Mouse (Mus musculus) embryonic facial prominence, embryonic 11.5 days (tissue): ENCODE results near the gene Galnt15. TPM values are rescaled to one million over a fixed set of nuclear protein-coding genes. Genes with fewer than 3 reads are reported as not detected.

Experiments
- ATAC-seq: fragments of 200-750 bp; cut with Nextera tagmentation; replicated peaks from 2 replicates; pipeline ENCODE4 v1.8.0; 2017; ENCODE audit warnings: low read depth; ENCODE audit not compliant: insufficient number of reproducible peaks, low FRiP score, low TSS enrichment
- DNase-seq: peaks from one replicate; pipeline ENCODE4 v3.0.0-alpha.2; 2015; ENCODE audit warnings: low spot score
- H3K27ac ChIP-seq: fragments of 300-500 bp; sonication (generic); replicated peaks from 2 replicates; pipeline ENCODE4 v1.5.1; 2014; ENCODE audit warnings: mild to moderate bottlenecking, low read depth, low read length, control low read depth
- H3K27me3 ChIP-seq: fragments of 300-500 bp; sonication (generic); 2 replicates; pipeline ENCODE4 v1.6.1; 2014; ENCODE audit warnings: mild to moderate bottlenecking, low read length, moderate library complexity, mixed read lengths; ENCODE audit not compliant: control insufficient read depth, insufficient read depth
- H3K36me3 ChIP-seq: fragments of 300-500 bp; sonication (generic); replicated peaks from 2 replicates; pipeline ENCODE4 v1.6.1; 2014; ENCODE audit warnings: low read depth, mild to moderate bottlenecking, low read length, moderate library complexity, mixed read lengths; ENCODE audit not compliant: control insufficient read depth, insufficient read depth
- H3K4me1 ChIP-seq: fragments of 300-500 bp; sonication (generic); 2 replicates; pipeline ENCODE4 v1.6.1; 2014; ENCODE audit warnings: low read length, mixed read lengths; ENCODE audit not compliant: control insufficient read depth, insufficient read depth
- H3K4me2 ChIP-seq: fragments of 300-500 bp; sonication (generic); 2 replicates; pipeline ENCODE4 v1.6.1; 2014; ENCODE audit warnings: low read depth, mild to moderate bottlenecking, control low read depth, low read length, moderate library complexity
- H3K4me3 ChIP-seq: fragments of 300-500 bp; sonication (generic); 2 replicates; pipeline ENCODE4 v1.5.1; 2014; ENCODE audit warnings: low read depth, low read length, control low read depth
- H3K9ac ChIP-seq: fragments of 300-500 bp; sonication (generic); replicated peaks from 2 replicates; pipeline ENCODE4 v1.6.1; 2014; ENCODE audit warnings: mild to moderate bottlenecking, control low read depth, low read length
- H3K9me3 ChIP-seq: fragments of 300-500 bp; sonication (generic); replicated peaks from 2 replicates; pipeline ENCODE4 v1.6.1; 2016; ENCODE audit warnings: mild to moderate bottlenecking, low read length, inconsistent platforms, mixed read lengths; ENCODE audit not compliant: control insufficient read depth
- WGBS: fragments of 180-500 bp; shearing (Covaris S2); extraction: QIAGEN DNeasy Blood & Tissue Kit; methylation state at CpG from one replicate; pipeline ENCODE4 v1.1.7; 2014; 5-methylcytosine and 5-hydroxymethylcytosine counted together
- polyA plus RNA-seq: library from polyadenylated mRNA; unstranded; fragments of >200 nt; fragmentation: Nextera tagmentation; extraction: Ambion mirVana; gene quantifications from 2 replicates; pipeline ENCODE4 v1.2.1, GENCODE M21; 2014

Gene Galnt15
- polyA plus RNA-seq, 1 experiment from 2014 or later: 0.20 TPM

DNA sequence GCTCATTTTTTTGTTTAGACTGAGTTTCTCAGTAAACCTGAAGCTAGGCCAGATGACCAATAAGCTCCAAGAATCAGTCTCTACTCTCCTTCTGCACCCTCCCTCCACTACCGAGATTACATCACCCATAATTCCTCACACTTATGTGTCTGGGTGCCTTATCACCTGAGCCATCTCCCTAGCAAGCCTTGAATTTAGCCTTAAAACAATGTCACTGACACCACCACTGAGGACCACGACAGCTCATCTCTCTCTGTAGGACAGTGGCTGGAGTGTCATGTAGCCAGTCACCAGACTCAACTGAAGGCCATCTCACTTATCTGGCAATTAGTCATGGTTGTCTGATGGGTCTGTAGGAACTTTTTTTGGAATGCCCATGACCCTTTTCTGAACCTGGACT lies 19.1 kb upstream of the Galnt15 start:
- no peak overlapping the region for H3K4me2 ChIP-seq
- no peak overlapping the region for H3K9ac ChIP-seq
- no peak overlapping the region for H3K27ac ChIP-seq
- WGBS: 91% methylated on average over 2 of the region's 2 CpGs
- no peaks in the 10 kb centered on the region for H3K36me3 ChIP-seq
- ATAC-seq: no peak
- no peak overlapping the region for H3K4me3 ChIP-seq
- no peaks in the 10 kb centered on the region for H3K9me3 ChIP-seq
- no peaks in the 10 kb centered on the region for H3K4me1 ChIP-seq
- H3K27me3 ChIP-seq: no peaks in the 10 kb centered on the region
- no peak for DNase-seq

DNA sequence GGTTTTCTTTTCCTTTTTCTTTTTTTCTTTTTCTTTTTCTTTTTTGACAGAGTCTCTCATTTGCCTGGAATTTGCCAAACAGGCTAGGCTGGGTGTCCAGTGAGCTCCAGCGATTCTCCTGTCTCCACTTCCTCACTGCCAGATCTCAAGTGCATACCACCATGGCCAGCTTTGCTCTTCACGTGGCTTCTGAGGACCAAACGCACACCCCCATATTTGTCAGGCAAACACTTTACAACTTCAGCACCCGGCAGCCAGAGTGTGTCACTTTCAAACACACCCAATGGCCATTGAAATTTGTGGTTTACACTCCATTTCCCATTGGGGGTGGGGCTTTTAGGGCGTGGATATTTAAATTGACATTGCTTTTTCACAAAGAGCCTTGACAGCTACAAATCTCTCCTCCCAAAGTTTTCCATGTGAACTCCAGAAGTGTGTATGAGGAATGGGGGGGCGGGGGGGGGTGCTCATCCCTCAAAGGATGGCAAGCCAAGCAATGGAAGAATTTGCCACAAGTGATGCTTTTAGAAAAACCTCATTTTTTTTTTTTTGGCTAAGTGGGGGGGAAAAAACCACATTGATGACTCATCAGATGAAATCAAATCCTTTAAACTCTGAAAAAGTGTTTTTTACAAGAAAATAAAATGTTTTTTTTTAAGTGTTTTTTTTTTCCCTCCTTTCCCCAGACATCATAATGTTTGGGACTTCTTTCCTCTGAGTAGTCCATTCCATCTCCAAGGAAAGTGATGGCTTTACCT lies 17.1 kb upstream of the Galnt15 start:
- no peak overlapping the region for H3K4me2 ChIP-seq
- no peak for ATAC-seq
- WGBS: 76% methylated on average over 6 of the region's 6 CpGs

DNA sequence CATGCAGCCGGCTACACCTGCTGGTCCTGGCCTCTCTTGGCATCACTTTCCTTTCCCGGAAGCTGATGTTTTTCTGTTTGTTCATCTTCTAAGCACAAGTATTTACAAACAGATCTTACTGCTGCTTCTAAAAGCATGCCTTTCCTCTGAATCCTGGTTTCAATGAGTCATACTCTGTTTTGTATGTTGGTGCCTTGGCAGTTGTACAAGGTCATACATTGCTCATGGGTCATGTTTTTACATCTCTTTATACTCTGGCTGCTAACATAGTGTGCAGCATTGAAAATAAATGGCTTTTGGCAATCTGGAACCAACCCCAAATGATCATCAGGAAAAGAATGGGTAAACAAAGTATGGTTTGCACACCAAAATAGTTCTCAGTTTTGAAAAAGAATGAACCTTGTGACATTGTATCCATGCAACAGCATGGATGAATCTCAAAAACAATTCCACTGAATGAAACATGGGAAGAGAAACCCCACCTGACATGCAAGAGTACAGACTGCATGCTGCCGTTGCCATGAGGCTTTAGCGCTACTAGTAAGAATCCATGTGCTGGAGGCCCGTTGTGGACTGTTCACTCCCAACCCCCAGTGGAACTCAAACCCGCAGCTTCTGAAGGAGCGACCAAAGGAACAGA lies 13.5 kb upstream of the Galnt15 start:
- Histone ChIP-seq H3K9me3 (no peaks in the 10 kb centered on the region), H3K27ac (no peak overlapping the region), H3K4me3 (no peak overlapping the region), H3K27me3 (no peaks in the 10 kb centered on the region), H3K4me1 (no peaks in the 10 kb centered on the region), H3K9ac (no peak overlapping the region), H3K36me3 (no peaks in the 10 kb centered on the region), H3K4me2 (no peak overlapping the region)
- WGBS: 90% methylated on average over 7 of the region's 7 CpGs
- DNase-seq (no peak), ATAC-seq (no peak)

More for the DNA sequence above, 17.1 kb upstream of the Galnt15 start:
- Histone ChIP-seq H3K4me3 (no peak overlapping the region), H3K9ac (no peak overlapping the region), H3K27ac (no peak overlapping the region), H3K9me3 (no peaks in the 10 kb centered on the region), H3K4me1 (no peaks in the 10 kb centered on the region), H3K36me3 (no peaks in the 10 kb centered on the region), H3K27me3 (no peaks in the 10 kb centered on the region)
- DNase-seq: no peak

DNA sequence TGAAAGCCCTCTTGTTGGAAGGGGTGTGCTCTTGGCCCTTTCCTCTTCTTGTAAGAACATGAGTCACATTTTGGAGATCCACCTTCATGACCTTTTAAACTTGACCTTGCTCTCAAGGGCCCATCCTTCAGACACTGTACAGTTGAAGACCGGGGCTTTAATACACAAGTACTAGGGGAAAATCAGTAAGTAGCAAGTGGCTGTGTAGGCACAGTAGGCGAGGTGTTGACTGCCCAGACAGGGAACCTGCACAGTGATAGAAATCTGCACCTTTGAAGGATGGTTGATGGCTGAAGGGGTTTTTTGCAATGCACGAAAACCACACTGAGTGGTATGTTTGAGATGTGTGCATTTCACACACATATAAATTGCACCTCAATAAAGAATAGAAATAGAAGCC lies 12.3 kb upstream of the Galnt15 start:
- DNase-seq (no peak), ATAC-seq (no peak)
- H3K9me3 ChIP-seq: no peaks in the 10 kb centered on the region
- H3K4me1 ChIP-seq: no peaks in the 10 kb centered on the region
- H3K4me2 ChIP-seq: no peak overlapping the region
- no peaks in the 10 kb centered on the region for H3K36me3 ChIP-seq
- H3K27me3 ChIP-seq: no peaks in the 10 kb centered on the region
- 82% methylated on average over 3 of the region's 3 CpGs for WGBS
- H3K27ac ChIP-seq: no peak overlapping the region
- no peak overlapping the region for H3K9ac ChIP-seq
- no peak overlapping the region for H3K4me3 ChIP-seq

DNA sequence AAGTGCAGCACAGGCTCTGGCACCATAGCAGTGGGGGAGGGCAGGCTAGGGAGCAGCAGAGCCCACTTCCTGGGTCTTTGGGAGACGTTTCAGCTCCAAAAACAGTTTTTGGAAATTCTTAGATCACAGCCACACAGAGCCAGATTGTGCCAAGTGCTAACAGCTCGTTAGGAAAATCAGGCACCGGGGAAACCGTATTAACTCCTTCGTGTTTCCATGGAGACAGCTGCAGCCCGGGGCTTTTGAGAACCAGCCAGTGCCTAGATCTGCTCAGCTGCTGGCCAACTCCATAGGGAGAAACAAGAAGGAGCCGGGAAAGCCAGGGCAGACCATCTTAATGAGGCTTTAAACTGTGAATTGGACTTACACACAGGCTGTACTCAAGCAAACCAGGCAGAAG lies 11.9 kb upstream of the Galnt15 start:
- no peak overlapping the region; the same call in 1 of the 2 replicates for H3K9ac ChIP-seq
- H3K4me1 ChIP-seq: no peaks in the 10 kb centered on the region
- no peak overlapping the region for H3K4me2 ChIP-seq
- no peak overlapping the region for H3K4me3 ChIP-seq
- H3K27ac ChIP-seq: no peak overlapping the region
- H3K9me3 ChIP-seq: no peaks in the 10 kb centered on the region
- peak; percentile 59; the same call in 1 of the 2 replicates for ATAC-seq
- DNase-seq: peak; percentile 58
- H3K36me3 ChIP-seq: no peaks in the 10 kb centered on the region
- H3K27me3 ChIP-seq: no peaks in the 10 kb centered on the region
- WGBS: 7% methylated on average over 7 of the region's 7 CpGs

DNA sequence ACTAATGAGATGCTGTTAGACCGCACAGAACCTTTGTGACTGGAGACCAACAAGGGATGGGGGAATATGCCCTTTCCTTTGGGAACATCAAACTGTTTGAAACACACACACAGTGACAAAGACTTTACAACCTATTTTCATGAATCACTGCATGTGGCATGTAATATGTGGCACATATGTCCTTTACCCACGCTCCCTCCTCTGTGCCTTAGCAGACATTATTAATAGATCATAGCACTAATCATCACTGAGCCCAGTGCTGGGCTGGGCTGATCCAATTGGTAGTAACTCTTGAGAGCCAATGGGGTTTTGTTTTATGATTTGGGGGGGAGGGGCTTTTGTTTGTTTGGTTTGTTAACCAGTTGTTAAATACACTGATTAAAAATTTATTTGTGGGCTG lies 11.3 kb upstream of the Galnt15 start:
- Histone ChIP-seq H3K4me3 (no peak overlapping the region), H3K4me1 (no peaks in the 10 kb centered on the region), H3K9me3 (no peaks in the 10 kb centered on the region), H3K27ac (no peak overlapping the region), H3K27me3 (no peaks in the 10 kb centered on the region), H3K36me3 (no peaks in the 10 kb centered on the region), H3K9ac (no peak overlapping the region), H3K4me2 (no peak overlapping the region)
- WGBS: 91% methylated on average over 2 of the region's 2 CpGs
- DNase-seq: no peak
- no peak for ATAC-seq

DNA sequence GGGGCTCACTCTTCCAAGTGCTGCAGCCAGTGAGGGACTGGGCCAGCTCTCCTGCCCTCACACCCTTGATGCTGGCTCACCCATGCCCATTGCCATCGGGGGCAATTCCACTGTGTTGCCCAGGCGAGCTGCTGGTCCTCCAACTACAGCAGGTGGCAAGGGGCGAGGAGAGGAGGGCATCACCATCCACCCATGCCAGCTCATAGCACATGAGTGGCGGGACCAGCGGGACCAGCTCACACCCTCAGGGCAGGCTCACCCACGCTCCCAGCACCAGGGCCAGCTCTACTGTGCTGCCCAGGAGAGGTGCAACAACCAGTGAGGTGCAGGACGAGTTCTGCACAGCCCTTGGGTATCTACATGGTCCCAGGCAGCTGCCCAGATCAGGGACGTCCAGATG lies 9.7 kb upstream of the Galnt15 start:
- no peak overlapping the region for H3K4me3 ChIP-seq
- no peaks in the 10 kb centered on the region for H3K4me1 ChIP-seq
- H3K27ac ChIP-seq: no peak overlapping the region
- H3K9me3 ChIP-seq: no peaks in the 10 kb centered on the region
- no peak overlapping the region for H3K9ac ChIP-seq
- no peak overlapping the region for H3K4me2 ChIP-seq
- H3K27me3 ChIP-seq: no peaks in the 10 kb centered on the region
- no peak for DNase-seq
- no peak for ATAC-seq
- no peaks in the 10 kb centered on the region for H3K36me3 ChIP-seq
- 84% methylated on average over 8 of the region's 8 CpGs for WGBS

DNA sequence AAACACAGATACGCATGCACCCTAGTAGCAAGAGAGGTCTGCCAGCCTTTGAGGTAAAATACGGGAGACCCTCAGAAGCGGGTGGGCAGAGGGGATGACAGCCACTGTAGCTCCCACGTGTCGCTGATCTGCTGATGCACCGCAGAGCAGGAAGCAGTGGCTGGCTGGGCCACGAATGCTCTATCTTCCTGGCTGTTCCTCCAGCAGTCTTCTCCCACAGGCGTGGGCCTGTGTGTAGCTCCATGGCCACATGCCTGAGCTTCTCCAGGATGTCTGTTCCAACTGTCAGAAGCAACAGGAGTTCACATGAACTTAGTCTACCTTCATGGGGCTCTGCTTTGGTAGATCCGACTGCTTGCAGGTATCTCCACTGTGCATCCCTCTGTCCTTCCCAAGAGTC lies 6.8 kb upstream of the Galnt15 start:
- Histone ChIP-seq H3K9me3 (no peaks in the 10 kb centered on the region), H3K27me3 (no peaks in the 10 kb centered on the region), H3K4me1 (no peaks in the 10 kb centered on the region), H3K36me3 (no peaks in the 10 kb centered on the region), H3K4me2 (no peak overlapping the region), H3K27ac (no peak overlapping the region), H3K4me3 (no peak overlapping the region), H3K9ac (no peak overlapping the region)
- WGBS: 75% methylated on average over 9 of the region's 9 CpGs
- DNase-seq (no peak), ATAC-seq (no peak)
